Mouse (Mus musculus) hematopoietic stem cell, adult 5-6 weeks (primary cell): ENCODE measurements around the gene Ssx2ip. TPM values are rescaled to one million over a fixed set of nuclear protein-coding genes. Genes with fewer than 3 reads are reported as not detected.

Source experiments
- ATAC-seq, 2 experiments: fragments of 125-278 bp in 1 of 2; replicated peaks in 1 of 2; 2 replicates each; pipeline ENCODE4 v1.8.0; 2016 to 2017; ENCODE audit warnings: inconsistent platforms in 2 of 2, mild to moderate bottlenecking in 2 of 2, moderate number of reproducible peaks in 2 of 2, low read depth in 1 of 2, moderate TSS enrichment in 1 of 2; ENCODE audit not compliant: low FRiP score in 2 of 2, poor library complexity in 2 of 2, severe bottlenecking in 2 of 2, insufficient read depth in 1 of 2, low TSS enrichment in 1 of 2
- total RNA-seq: library from RNA; stranded (forward); fragments of 172-1452, 232-1000 nt; gene quantifications from 2 replicates; pipeline ENCODE4 v1.2.3, GENCODE M21; 2017

Gene Ssx2ip
- total RNA-seq, 1 experiment from 2014 or later = 34.4 TPM

DNA sequence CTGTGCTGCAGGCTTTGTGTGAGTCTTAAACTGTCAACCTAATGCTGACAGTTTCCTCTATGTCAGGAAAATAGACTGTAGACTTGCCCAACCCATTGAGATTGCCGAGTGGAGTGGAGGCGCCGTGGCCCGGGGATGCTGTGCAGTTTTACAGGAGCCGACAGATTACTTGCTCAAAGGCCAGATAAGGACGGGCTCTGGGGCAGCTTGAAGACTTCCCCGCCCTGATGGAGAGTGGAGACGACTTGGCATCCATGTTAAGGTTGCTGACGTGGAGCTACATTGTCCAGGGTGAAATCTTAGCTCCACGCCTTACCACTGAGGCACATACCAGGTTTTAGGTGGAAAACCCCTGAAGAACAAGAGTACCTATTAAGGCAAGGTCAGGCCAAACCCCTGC, 43.9 kb downstream of the Ssx2ip start:
- no peak for ATAC-seq

DNA sequence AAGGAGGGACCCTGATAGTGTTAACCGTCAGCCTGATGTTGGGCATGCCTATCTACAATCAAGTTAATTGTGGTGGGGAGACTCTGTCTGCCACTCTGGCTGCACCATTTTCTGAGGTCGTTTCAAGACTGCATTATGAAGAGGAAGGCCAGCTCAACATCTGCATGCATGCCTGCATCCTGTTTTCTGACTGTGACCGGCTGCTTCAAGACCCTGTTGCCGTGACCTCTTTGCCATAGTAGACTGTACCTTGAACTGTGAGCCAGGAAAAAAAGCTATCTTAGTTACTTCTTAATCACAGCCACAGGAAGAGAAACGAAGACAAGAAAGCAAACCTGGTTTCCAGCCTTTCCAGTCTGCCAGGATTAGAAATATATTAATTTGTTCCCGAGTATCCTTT, 44.5 kb downstream of the Ssx2ip start:
- ATAC-seq = no peak

DNA sequence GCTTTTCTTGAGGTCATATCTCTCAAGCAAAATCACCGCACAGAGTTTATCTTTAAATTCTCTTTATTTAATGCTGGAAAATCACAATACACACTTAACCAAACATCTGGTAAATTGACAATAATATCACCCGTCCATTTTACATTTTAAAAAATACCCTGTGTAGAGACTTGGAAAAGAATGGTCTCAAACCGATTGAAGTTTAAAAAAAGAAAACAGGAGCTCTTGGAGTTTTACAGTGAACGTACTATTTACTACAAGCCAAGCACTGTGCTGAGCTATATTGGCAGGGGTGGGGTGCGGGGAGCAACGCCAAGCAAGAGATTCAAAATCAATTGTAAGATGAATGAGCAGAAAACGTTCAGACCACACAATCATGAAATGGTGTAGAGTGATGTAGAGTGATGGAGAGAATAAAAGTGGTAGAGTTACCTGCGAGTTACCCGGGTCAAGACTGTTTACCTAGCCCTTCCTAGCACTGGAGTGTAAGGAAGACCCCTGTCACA, 45.4 kb downstream of the Ssx2ip start, which contains the start of gene Ctbs:
Gene Ctbs, plus strand, starts transcription at position 51 of the 506 bp plus-strand sequence.
- no peak for ATAC-seq

DNA sequence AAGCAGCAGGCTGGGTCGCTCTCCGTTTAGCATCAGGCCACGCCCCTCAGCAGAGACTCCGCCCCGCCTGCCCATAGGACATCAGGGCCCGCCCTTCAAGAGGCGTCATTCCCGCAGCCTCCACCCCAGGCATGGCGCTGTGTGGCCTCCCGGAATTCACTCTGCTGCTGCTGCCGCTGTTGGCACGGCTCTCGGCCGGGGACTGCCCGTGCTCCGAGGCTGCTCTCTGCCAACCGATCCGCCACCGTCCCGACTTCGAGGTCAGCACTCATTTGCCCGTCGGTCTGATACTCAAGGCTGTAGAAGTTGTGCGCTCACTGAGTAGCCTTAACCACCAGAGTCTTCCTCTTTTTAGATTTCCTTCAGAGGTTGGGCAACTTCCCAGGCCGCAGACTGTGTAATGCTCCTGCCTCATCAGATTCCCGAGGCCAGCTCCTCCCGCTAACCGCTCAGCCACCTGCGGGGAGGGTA, 46.0 kb downstream of the Ssx2ip start:
- peak; percentile 97 for ATAC-seq

DNA sequence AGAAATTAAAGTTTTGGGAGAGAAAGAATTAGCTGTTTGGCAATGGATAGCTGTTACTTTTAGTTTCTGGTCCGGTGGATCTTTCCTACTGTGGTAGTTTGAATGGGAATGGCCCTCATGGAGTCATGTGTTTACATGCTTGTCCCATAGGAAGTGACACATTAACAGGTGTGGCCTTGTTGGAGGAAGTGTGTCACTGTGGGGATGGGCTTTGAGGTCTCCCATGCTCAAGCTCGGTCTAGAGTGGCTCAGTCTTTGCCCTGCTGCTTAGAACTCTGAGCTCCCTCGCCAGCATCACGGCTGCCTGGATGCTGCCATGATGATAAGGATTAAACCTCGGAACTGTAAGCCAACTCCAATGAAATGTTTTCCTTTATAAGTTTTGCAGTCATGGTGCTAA, 46.9 kb downstream of the Ssx2ip start:
- no peak for ATAC-seq

DNA sequence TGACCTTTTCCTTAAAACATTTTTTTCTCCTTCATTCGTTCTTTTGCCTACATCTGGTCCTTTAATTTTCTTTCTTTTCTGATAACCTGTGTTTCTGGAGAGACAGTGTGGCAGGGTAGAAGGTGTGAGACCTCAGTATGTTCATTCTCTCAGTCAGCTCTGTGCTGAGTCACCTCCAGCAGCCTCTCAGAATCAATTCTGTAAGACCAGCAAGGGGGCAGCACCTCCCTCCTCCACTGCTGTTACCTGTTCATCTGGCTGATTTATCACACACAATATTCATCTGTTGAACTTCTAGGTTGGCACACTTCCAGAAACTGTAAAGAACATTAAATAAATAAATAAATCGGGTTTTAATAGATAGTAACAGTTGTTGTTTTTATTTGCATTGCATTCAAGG, 58.5 kb downstream of the Ssx2ip start:
- ATAC-seq = no peak

DNA sequence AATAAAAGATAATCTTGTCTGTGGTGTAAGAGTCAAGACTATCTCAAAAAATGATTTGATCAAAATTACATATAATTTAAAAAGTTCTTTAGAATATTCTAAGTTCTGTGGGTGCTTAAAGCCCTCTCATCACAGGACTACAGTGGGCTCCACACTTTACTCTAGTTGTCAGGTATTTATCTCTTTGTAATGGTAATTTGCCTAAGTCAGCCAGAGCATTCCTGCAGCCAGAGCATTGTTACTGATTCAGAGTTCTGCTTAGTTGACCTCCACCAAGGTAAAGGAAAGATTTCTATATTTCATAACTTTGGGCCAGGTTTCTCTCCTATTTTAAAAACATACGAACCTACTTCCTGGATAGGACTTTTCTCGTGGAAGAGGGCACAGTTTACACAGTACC, 64.8 kb downstream of the Ssx2ip start:
- no peak for ATAC-seq

DNA sequence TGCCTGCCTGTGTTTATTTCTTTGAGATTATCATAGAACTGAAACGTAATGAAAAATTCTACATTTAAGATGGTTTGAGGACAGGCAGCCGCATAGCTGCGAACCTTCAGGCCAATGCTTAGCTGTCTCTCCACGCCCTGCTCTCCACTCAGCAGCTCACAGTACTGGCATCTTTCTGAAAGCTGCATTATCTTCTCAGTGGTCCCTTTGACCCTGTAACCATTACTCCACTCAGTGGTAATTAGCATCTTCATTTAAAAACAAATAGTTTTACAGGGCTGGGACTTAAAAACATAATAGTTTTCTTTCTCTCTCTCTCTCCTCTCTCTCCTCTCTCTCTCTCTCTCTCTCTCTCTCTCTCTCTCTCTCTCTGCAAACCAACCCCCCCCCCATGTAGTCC, 68.2 kb downstream of the Ssx2ip start:
- no peak for ATAC-seq

DNA sequence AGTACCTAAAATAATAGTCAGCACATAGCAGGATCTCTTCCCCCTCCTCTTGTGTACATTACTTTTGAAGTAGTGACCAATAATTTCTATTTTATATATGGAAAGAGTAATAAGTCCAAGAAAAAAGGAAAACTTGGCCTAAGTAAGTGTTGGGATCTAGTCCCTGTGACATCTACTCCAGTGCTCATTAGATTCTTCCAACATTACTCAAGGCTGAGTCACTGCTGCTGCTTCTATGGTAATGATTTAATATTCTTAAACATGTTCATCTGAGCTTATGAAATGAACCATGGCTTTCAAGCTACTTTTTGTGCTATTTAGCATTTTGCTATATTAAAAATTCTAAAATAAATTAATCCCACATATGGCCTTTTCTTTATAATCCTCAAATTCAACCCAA, 69.3 kb downstream of the Ssx2ip start:
- ATAC-seq = no peak

DNA sequence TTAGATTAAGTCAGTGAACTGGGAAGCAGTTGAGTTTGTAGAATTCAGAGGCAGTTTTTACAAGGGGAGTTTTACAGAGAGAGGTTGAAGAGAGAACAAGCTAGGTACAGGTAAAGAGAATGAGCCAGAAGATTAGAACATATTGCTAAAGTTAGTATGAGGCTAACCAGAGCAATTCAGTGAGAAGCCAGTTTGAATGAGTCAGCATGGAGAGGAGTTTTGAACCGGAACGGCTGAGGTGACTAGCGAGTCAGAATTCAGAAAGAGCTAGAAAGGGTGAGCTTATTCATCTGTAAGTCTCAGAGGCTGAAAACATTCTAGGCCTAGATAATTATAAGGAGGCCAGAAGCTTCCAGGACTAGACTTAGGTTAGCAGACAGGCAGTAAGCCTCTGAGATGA, 70.0 kb downstream of the Ssx2ip start:
- ATAC-seq = no peak

DNA sequence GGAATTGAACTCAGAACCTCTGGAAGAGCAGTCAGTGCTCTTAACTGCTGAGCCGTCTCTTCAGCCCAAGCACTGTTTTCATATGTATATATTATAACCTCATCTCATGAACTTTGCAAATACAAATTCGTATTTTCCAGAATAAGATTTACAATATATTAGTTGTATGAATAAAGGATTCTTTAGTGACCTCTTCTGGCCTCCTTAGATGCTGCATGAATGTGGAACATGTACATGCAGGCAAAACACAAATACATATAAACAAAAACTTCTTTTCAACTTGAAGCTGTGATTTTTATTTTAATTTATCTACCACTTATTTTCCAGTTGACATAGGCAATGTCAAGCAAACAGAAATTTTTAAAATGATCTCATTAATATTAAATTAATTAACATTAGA, 77.6 kb downstream of the Ssx2ip start:
- no peak for ATAC-seq

DNA sequence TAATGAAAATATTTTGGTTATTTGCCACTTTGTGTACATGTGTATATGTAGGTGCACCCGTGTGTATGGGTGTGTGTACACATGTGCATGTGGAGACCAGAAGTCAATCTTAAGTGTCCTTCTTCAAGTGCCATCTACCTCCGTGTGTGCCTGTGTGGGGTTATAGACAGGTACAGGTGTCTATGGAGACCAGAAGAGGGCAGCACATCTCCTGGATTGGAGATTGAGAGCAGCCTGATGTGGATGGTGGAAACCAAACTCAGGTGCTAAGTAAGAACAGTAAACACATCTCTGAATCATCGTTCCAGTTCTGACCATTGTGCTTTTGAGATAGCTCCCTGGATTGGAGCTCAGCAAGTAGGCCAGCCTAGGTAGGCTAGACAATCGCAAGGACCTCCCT, 82.0 kb downstream of the Ssx2ip start:
- no peak for ATAC-seq

Other genes starting within 250 kb of the Ssx2ip start
- gene Lpar3, start 183.7 kb upstream of the Ssx2ip start, total RNA-seq = not detected in 2 replicates
- 10.2 and 12.3 TPM in 2 replicates for gene Ctbs, start 45.2 kb downstream of the Ssx2ip start, total RNA-seq
- gene Spata1, start 95.1 kb downstream of the Ssx2ip start, total RNA-seq = 13.7 and 25.0 TPM in 2 replicates
- 135 and 143 TPM in 2 replicates for gene Gng5, start 95.2 kb downstream of the Ssx2ip start, total RNA-seq
- gene Rpf1, start 116.8 kb downstream of the Ssx2ip start, total RNA-seq = 78.9 and 88.2 TPM in 2 replicates
- gene Uox, start 165.8 kb downstream of the Ssx2ip start, total RNA-seq = not detected in 2 replicates
- gene Dnase2b, start 211.0 kb downstream of the Ssx2ip start, total RNA-seq = not detected in 2 replicates
- gene 4930503B20Rik, start 246.7 kb downstream of the Ssx2ip start, total RNA-seq = not detected in 2 replicates